Comparison of ENCODE assay signal across 8 mouse cellular contexts in the genomic region with DNA sequence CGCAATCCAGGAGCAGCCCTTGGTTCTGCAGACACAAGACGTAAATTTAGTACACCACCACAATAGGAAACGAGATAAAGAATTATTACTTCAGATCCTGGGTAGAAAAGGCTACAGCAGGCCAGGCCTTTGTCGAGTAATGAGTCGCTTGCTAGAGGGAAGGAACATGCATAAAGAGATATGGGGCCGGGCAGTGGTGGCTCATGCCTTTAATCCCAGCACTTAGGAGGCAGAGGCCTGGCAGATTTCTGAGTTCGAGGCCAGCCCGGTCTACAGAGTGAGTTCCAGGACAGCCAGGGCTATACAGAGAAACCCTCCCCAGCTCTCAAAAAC. TPM values are rescaled to one million over a fixed set of nuclear protein-coding genes. Genes with fewer than 3 reads are reported as not detected.
DNase-seq lines count a peak whose midpoint lies in the region; ATAC-seq lines count a peak whose summit lies in the region.

No protein-coding gene starts in this region.

- no peaks in the 10 kb centered on the region for H3K9me3 ChIP-seq in heart, embryonic 10.5 days
- no peaks in the 10 kb centered on the region for H3K9me3 ChIP-seq in forebrain, embryonic 14.5 days (replicated peaks; ENCODE audit: control insufficient read depth, low read length)
- no peaks in the 10 kb centered on the region for H3K9me3 ChIP-seq in liver, embryonic 15.5 days (replicated peaks)

- H3K27ac ChIP-seq in heart, embryonic 10.5 days: peak overlapping the region; percentile 91
- peak overlapping the region; percentile 79 for H3K27ac ChIP-seq in forebrain, embryonic 14.5 days (ENCODE audit: low read depth, low read length)
- H3K27ac ChIP-seq in liver, embryonic 15.5 days (replicated peaks): peak overlapping the region; percentile 55

- peaks cover 24% of the 10 kb centered on the region for H3K4me1 ChIP-seq in heart, embryonic 10.5 days
- peaks cover 8% of the 10 kb centered on the region for H3K4me1 ChIP-seq in forebrain, embryonic 14.5 days (ENCODE audit: control insufficient read depth, insufficient read depth, low read length)
- H3K4me1 ChIP-seq in liver, embryonic 15.5 days (replicated peaks): peaks cover 39% of the 10 kb centered on the region

- ATAC-seq in CD4-positive, CD25-positive, alpha-beta regulatory T cell, adult 4 months: peak; percentile 3
- ATAC-seq in forebrain, embryonic 14.5 days: peak; percentile 37; the same call in 1 of the 2 replicates
- peak; percentile 25 for ATAC-seq in liver, embryonic 15.5 days (ENCODE audit: insufficient read depth)

- H3K9ac ChIP-seq in forebrain, embryonic 14.5 days (ENCODE audit: low read length): peak overlapping the region; percentile 54; the same call in 1 of the 2 replicates
- peak overlapping the region; percentile 44 for H3K9ac ChIP-seq in liver, embryonic 15.5 days

- no peaks in the 10 kb centered on the region for H3K27me3 ChIP-seq in heart, embryonic 10.5 days (ENCODE audit: insufficient read depth, poor library complexity, severe bottlenecking)
- H3K27me3 ChIP-seq in forebrain, embryonic 14.5 days (replicated peaks; ENCODE audit: control insufficient read depth, insufficient read depth, low read length): no peaks in the 10 kb centered on the region
- no peaks in the 10 kb centered on the region for H3K27me3 ChIP-seq in liver, embryonic 15.5 days

- peaks cover 33% of the 10 kb centered on the region for H3K36me3 ChIP-seq in heart, embryonic 10.5 days
- H3K36me3 ChIP-seq in forebrain, embryonic 14.5 days (ENCODE audit: control insufficient read depth, insufficient read depth, low read length): peaks cover 26% of the 10 kb centered on the region
- peaks cover 32% of the 10 kb centered on the region for H3K36me3 ChIP-seq in liver, embryonic 15.5 days (replicated peaks)

- H3K4me2 ChIP-seq in forebrain, embryonic 14.5 days (ENCODE audit: low read length): peak overlapping the region; percentile 99
- peak overlapping the region; percentile 88 for H3K4me2 ChIP-seq in liver, embryonic 15.5 days

- H3K4me3 ChIP-seq in heart, embryonic 10.5 days: peak overlapping the region; percentile 80
- H3K4me3 ChIP-seq in forebrain, embryonic 14.5 days (ENCODE audit: low read depth, low read length): peak overlapping the region; percentile 97; the same call in 1 of the 2 replicates
- H3K4me3 ChIP-seq in liver, embryonic 15.5 days (replicated peaks): peak overlapping the region; percentile 83

- WGBS in heart, embryonic 10.5 days: 27% methylated on average over 8 of the region's 8 CpGs
- WGBS in forebrain, embryonic 14.5 days: 34% methylated on average over 8 of the region's 8 CpGs
- WGBS in liver, embryonic 15.5 days (ENCODE audit: insufficient replicate concordance): 27% methylated on average over 8 of the region's 8 CpGs

- DNase-seq in heart, embryonic 10.5 days (ENCODE audit: low spot score): no peak
- no peak for DNase-seq in heart, adult 11 months
- DNase-seq in forebrain, embryonic 14.5 days (ENCODE audit: low spot score): no peak
- no peak for DNase-seq in urinary bladder, postnatal 36 days (ENCODE audit: low spot score in 2 of 2)
- DNase-seq in spleen, adult 12 weeks (ENCODE audit: low spot score): no peak
- DNase-seq in cerebellum, postnatal 36 days: no peak

RNA-seq across cellular contexts. Expression of gene Dus1l, which starts 0.4 kb away (rescaled TPM):
- 70.5 and 88.8 TPM in 2 replicates for polyA plus RNA-seq in heart, embryonic 10.5 days (2016; fragmentation: Nextera tagmentation; extraction: Ambion mirVana)
- 10 to 100 TPM; 31.4 to 35.3 TPM for polyA plus RNA-seq in CD4-positive, CD25-positive, alpha-beta regulatory T cell, adult 4 months (2017; shearing (Covaris generic))
- polyA plus RNA-seq in forebrain, embryonic 14.5 days (2014; fragmentation: Nextera tagmentation; extraction: Ambion mirVana): 53.5 and 58.6 TPM in 2 replicates
- 58.3 and 61.3 TPM in 2 replicates for polyA plus RNA-seq in liver, embryonic 15.5 days (2015; fragmentation: Nextera tagmentation; extraction: Ambion mirVana)

RNA-seq across cellular contexts. Expression of gene Gps1, which starts 12.5 kb away (rescaled TPM):
- 184 and 208 TPM in 2 replicates for polyA plus RNA-seq in heart, embryonic 10.5 days (2016; fragmentation: Nextera tagmentation; extraction: Ambion mirVana)
- polyA plus RNA-seq in CD4-positive, CD25-positive, alpha-beta regulatory T cell, adult 4 months (2017; shearing (Covaris generic)): 100 to 1,000 TPM; 126 to 160 TPM
- polyA plus RNA-seq in forebrain, embryonic 14.5 days (2014; fragmentation: Nextera tagmentation; extraction: Ambion mirVana): 348 and 350 TPM in 2 replicates
- 72.0 and 77.3 TPM in 2 replicates for polyA plus RNA-seq in liver, embryonic 15.5 days (2015; fragmentation: Nextera tagmentation; extraction: Ambion mirVana)

RNA-seq across cellular contexts. Expression of gene Rfng, which starts 12.6 kb away (rescaled TPM):
- 28.4 and 30.4 TPM in 2 replicates for polyA plus RNA-seq in heart, embryonic 10.5 days (2016; fragmentation: Nextera tagmentation; extraction: Ambion mirVana)
- polyA plus RNA-seq in CD4-positive, CD25-positive, alpha-beta regulatory T cell, adult 4 months (2017; shearing (Covaris generic)): 1 to 10 TPM; 2.8 to 4.1 TPM
- polyA plus RNA-seq in forebrain, embryonic 14.5 days (2014; fragmentation: Nextera tagmentation; extraction: Ambion mirVana): 39.4 and 64.8 TPM in 2 replicates
- polyA plus RNA-seq in liver, embryonic 15.5 days (2015; fragmentation: Nextera tagmentation; extraction: Ambion mirVana): 11.5 and 12.0 TPM in 2 replicates

RNA-seq across cellular contexts. Expression of gene Fasn, which starts 27.8 kb away (rescaled TPM):
- 55.2 and 74.9 TPM in 2 replicates for polyA plus RNA-seq in heart, embryonic 10.5 days (2016; fragmentation: Nextera tagmentation; extraction: Ambion mirVana)
- 10 to 100 TPM; 24.1 to 34.8 TPM for polyA plus RNA-seq in CD4-positive, CD25-positive, alpha-beta regulatory T cell, adult 4 months (2017; shearing (Covaris generic))
- 84.2 and 102 TPM in 2 replicates for polyA plus RNA-seq in forebrain, embryonic 14.5 days (2014; fragmentation: Nextera tagmentation; extraction: Ambion mirVana)
- 20.1 and 24.9 TPM in 2 replicates for polyA plus RNA-seq in liver, embryonic 15.5 days (2015; fragmentation: Nextera tagmentation; extraction: Ambion mirVana)

RNA-seq across cellular contexts. Expression of gene Hmga1b, which starts 34.0 kb away (rescaled TPM):
- 6.4 and 7.7 TPM in 2 replicates for polyA plus RNA-seq in heart, embryonic 10.5 days (2016; fragmentation: Nextera tagmentation; extraction: Ambion mirVana)
- polyA plus RNA-seq in CD4-positive, CD25-positive, alpha-beta regulatory T cell, adult 4 months (2017; shearing (Covaris generic)): 10 to 100 TPM in 1 of 2 experiments, 1 to 10 TPM in 1; 3.6 to 24.6 TPM
- polyA plus RNA-seq in forebrain, embryonic 14.5 days (2014; fragmentation: Nextera tagmentation; extraction: Ambion mirVana): 3.8 and 3.9 TPM in 2 replicates
- polyA plus RNA-seq in liver, embryonic 15.5 days (2015; fragmentation: Nextera tagmentation; extraction: Ambion mirVana): 0.94 and 2.6 TPM in 2 replicates
